Mouse (Mus musculus) heart, adult 9 months (tissue): ENCODE measurements around the gene Susd4.
A peak's percentile ranks its signal among the peaks of the same experiment; 100 is the strongest.

Experiments used
- DNase-seq, 2 experiments: peaks; one replicate each; pipeline ENCODE4 v3.0.0; 2022; ENCODE audit warnings: low spot score in 2 of 2

Susd4 gene

DNA sequence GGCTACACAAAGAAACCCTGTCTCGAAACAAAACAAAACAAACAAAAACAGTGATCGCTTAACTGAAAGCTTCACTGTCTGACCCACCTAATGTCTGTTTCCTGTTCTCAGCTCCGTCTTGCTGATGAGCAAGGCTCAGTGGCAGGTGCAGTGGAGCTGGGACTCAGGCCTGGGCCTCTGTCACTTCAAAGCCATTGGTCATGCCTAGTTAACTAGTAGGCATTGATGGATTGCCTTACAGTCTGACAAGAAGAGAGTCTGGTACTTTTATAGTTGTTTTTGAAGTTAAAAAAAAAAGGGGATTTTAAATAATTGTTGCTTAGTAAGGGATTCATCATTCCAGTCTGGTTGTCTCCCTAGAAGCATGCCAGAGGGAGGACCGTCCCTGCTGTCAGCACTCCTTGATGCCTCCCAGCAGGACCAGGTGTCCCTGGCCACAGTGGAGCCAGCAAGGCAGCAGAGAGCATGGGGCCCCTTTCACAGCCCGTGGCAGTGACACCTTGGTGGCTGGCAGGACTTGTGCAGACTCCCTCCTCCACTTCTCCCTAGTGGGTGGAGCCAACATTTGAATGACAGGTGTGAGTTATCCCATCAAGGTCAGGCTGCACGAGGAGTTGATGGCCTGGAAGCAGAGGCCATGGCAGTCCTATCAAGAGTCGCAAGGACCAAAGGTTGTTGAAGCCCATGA, 98.2 kb downstream of the Susd4 start:
- DNase-seq = no peak

DNA sequence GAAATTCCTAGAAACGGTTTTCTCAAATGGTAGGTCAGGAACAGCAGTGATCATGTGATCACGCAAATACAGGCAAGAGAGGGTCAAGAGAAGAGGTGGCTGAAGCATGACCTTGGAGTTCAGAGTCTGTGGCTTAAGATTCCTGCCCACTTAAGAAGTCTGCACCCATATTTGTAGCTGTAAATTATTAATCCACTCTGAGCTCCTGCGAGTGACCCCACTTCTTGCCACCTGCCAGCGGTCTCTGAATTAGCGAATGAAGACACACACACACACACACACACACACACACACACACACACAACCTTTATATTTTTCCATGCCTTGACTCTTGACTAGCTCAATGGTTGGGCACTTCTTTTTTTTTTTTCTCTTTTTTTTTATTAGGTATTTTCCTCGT, 99.7 kb downstream of the Susd4 start:
- no peak for DNase-seq

- DNase-seq = no peak
Measured at GRCm38 (mm10) chr1:182867886-182868285, 104.2 kb downstream of the Susd4 start.

- peak in 1 of 2 experiments; percentile 19 for DNase-seq
Measured at GRCm38 (mm10) chr1:182868432-182869113, 104.9 kb downstream of the Susd4 start.

DNA sequence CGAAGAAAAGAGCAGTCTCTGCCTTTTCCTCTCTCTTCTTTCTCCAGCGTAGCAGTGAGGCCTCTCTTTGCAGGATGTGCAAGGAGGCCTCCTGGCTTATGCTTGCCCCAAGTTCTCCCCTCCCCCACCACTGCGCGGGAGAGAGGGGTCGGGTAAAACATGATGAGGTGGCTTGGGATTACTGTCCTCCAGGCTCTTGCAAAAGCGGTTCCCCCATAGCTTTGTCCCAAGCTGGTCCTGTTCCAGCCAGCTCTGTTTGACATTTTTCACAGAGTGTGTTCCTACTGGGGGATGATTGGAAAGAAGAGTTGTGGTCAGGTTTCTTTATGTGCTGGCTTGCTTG, 105.4 kb downstream of the Susd4 start:
- no peak for DNase-seq

DNA sequence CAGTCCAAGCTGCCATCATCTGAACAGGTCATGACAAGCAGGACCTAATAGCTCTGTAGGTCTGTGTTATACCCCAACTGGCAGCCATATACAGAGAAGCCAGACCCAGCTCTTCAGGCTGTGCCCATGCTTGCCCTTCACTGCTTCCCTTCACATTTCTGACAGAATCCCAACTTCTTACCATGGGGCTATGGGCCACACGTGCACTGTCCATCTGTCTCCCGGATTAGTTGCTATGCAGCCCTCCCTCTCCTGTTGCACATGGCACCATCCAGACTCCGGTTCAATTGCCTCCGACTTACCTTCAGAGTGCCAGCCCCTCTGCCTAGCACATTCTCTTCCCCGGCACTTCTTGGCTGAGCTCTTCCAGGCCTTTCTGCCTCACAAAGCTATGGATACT, 114.5 kb downstream of the Susd4 start:
- DNase-seq = no peak

GRCm38 (mm10) chr1:182878719-182879118, 115.1 kb downstream of the Susd4 start:
- peak; percentile 7 to 9 for DNase-seq

- no peak for DNase-seq
Measured at GRCm38 (mm10) chr1:182881246-182881645, 117.6 kb downstream of the Susd4 start.

- no peak for DNase-seq
Measured at GRCm38 (mm10) chr1:182882611-182883010, 119.0 kb downstream of the Susd4 start.

- peak; percentile 11 to 24 for DNase-seq
Measured at GRCm38 (mm10) chr1:182895698-182896097, 132.0 kb downstream of the Susd4 start.

- no peak for DNase-seq
Measured at GRCm38 (mm10) chr1:182897071-182897470, 133.4 kb downstream of the Susd4 start.

- DNase-seq = no peak
Measured at GRCm38 (mm10) chr1:182897506-182898138, 134.0 kb downstream of the Susd4 start.

- DNase-seq = no peak
Measured at GRCm38 (mm10) chr1:182902095-182902494, 138.4 kb downstream of the Susd4 start.

- no peak for DNase-seq
Measured at GRCm38 (mm10) chr1:182902906-182903305, 139.2 kb downstream of the Susd4 start.

DNA sequence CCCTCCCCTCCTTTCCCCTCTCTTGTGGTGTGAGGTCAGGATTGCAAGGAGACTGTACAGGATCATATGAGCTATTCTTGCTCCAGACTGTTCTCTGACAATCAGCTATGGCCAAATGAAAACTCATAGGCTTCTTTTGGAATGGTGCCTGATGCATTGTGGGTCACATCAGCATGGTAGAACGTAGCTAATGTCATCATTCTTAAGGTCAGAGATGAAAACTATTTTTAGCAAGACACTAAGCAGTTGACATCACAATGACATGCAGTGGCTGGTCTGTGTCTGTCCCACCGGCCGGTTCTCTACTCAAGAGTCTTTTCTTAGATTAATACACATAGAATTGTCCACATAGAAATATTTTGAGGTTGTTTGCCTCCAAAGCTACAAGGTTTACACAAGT, 142.0 kb downstream of the Susd4 start:
- no peak for DNase-seq

DNA sequence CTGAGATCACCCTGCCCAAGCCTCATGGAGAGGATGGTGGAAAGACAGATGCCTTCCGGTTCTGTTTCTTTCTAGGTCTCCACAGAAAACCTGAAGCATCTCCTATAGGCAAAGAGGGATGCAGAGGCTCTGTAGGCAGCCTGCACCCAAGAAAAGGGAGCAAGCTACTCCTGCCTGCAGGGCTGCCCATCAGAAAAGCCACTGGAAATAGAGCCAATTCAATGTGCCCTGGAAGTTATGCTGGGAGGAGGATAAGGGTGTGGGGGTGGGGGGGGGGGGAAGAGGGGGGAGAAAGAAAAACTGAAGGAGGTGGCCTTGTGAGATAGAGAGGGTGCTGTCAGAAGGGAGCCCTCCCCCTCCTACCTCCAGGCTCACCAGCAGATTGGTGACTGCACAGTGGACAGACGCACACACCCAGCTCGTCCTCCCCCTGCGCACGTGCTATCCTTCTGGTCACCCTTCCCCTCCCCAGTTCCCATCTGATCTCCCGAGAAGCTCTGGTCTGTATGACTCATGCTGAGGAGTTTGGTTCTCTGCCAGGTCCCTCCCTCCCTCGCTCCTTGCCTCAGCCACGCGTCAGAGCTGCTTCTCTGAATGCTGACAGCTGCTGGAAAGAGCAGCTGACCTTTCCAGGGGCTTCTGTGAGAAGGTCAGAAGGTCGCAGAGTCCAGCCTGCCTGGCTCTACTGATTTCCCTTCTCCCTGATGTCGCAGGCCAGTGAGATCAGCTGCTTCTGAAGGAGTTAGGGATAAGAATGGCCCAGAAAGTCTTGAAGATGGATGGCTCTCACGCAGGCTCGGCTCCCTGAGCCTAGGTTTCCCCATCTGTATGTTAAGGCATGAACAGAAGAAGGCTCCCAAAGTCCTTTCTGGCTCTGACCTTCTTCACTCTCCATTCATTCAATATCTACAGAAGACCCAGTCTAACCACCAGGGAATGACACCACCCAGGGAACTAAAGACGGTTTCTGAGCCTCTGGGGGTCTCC, 144.7 kb downstream of the Susd4 start:
- DNase-seq = peak; percentile 91 to 94

DNA sequence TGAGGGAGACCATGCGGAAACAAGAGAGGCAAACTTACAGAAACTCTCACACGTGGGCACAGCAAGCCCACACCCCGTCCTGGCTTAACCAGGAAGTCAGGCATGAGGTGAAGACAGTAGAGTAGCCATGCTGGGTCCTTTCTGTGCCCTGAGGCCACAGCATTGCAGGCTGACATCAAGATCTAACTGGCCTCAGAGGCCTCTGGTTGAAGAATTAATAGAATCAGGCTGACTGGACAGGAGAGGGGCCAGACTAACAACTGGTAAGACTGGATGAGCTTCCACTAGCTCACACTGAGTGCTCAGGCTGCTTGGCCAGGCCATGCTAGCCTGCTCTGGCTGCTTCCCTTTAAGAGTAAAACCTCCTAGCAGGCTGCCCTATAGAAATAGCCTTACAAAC, 145.4 kb downstream of the Susd4 start:
- no peak for DNase-seq

DNA sequence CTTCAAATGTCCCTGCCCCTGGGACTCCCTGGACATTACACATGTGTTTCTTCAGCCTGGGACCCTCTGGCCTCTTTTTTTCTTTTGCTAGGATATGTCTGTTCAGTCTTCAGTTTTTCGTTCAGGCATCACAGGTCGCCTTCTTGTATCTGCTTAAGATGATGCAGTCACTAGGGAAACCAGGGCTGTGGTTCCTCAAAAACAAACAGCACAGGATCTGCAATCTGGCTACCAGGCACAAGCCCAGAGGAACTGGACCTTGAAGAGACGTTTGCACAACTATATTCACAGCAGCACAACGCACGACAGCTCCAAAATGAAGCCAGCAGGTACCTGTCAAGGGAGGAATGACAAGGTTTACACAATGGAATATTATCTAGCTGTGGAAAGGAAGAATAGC, 145.9 kb downstream of the Susd4 start:
- no peak for DNase-seq

DNA sequence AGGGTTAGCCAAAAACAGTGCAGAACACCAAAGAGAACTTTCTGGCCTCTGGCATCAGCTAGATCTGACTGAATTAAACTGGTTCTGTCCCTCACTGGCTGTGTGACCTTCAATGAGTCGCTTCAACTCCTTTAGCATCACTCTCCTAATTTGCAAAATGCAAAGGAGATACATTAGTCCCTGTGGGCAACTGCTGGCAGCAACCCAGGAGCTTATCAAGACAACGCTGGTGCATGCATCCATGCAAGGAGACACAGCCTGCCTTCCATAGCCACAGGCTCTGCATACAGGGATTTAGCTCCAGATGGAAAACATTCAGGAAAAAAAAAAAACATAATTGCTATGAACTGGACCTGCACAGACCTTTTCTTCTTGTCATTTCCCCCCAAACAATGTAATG, 148.9 kb downstream of the Susd4 start:
- DNase-seq = no peak

GRCm38 (mm10) chr1:182914121-182914908, 150.7 kb downstream of the Susd4 start:
- DNase-seq = no peak

GRCm38 (mm10) chr1:182916166-182916565, 152.5 kb downstream of the Susd4 start:
- DNase-seq = no peak
